ENCODE assay signal across 8 mouse cellular contexts in genomic region chr17:25828712-25829557, GRCm38 (mm10). TPM values are rescaled to one million over a fixed set of nuclear protein-coding genes. Genes with fewer than 3 reads are reported as not detected.
DNase-seq lines count a peak whose midpoint lies in the region; ATAC-seq and TF ChIP-seq lines count a peak whose summit lies in the region.

Gene Jmjd8, plus strand, starts transcription at chr17:25828867.

- intact Hi-C loops in left cerebral cortex, postnatal 10 days (cut with DNase I), result no loop called here

- peak; percentile 87 for DNase-seq in adrenal gland, adult 2 months
- peak; percentile 69 for DNase-seq in gastrocnemius, postnatal 10 days
- peak; percentile 70 for DNase-seq in hindlimb bud, embryonic 11.5 days (ENCODE audit: extremely low spot score, low read depth, low spot score)
- DNase-seq in left cerebral cortex, postnatal 10 days (ENCODE audit: extremely low spot score in 1 of 2, low spot score in 2 of 2), result peak; percentile 78 to 87
- DNase-seq in right cerebral cortex, postnatal 36 days (ENCODE audit: low spot score in 2 of 2), result peak; percentile 82
- DNase-seq in MN1 (ENCODE audit: low spot score), result no peak

- H3K4me3 ChIP-seq in cortical plate, adult 2 months (ENCODE audit: insufficient read depth, low read length), result peak within 1 kb of the TSS; percentile 75

- H3K27ac ChIP-seq in cortical plate, adult 2 months (ENCODE audit: insufficient read depth, low read length), result peak within 1 kb of the TSS; percentile 39; the same call in 1 of the 2 replicates

- H3K4me1 ChIP-seq in cortical plate, adult 2 months (ENCODE audit: control insufficient read depth, insufficient read depth, low read length), result peaks cover 8% of the 10 kb centered on the region

- ATAC-seq in megakaryocyte progenitor cell, adult 5-6 weeks (replicated peaks; ENCODE audit: poor library complexity), result peak; percentile 56

- peak; percentile 73 for TF ChIP-seq POLR2A in cortical plate, adult 2 months (IDR thresholded peaks at IDR 0.05; ENCODE audit: extremely low read depth, insufficient read depth, low read length)

- TF ChIP-seq CTCF in cortical plate, adult 2 months (IDR thresholded peaks at IDR 0.05; ENCODE audit: extremely low read depth, insufficient read depth, low read length), result peak; percentile 46

RNA-seq across cellular contexts. Expression of gene Jmjd8, which starts in this region (rescaled TPM):
- total RNA-seq in adrenal gland, adult 2 months (2021), result 100 to 1,000 TPM in 1 of 2 experiments, 10 to 100 TPM in 1; 99.4 to 111 TPM
- polyA plus RNA-seq in adrenal gland, adult 2 months (2012; rRNA removed), result 99.1 and 121 TPM in 2 replicates
- polyA plus RNA-seq in cortical plate, adult 2 months (2012; rRNA removed), result 55.6 and 58.1 TPM in 2 replicates
- total RNA-seq in gastrocnemius, postnatal 10 days (2021), result 10 to 100 TPM; 22.1 to 25.8 TPM
- total RNA-seq in left cerebral cortex, postnatal 10 days (2021), result 10 to 100 TPM; 59.9 to 61.5 TPM
- 12.0 and 15.6 TPM in 2 replicates for total RNA-seq in megakaryocyte progenitor cell, adult 5-6 weeks (2015)
- total RNA-seq in megakaryocyte progenitor cell, adult 5-6 weeks (2017), result 19.5 and 22.8 TPM in 2 replicates
